Mouse (Mus musculus) limb, embryonic 14.5 days (tissue): ENCODE measurements at regions not wholly inside any gene's neighbourhood (a gene's known extent, or its start where the extent isn't known, plus 50 kb on each side); places are given as distances from the start of the nearest gene placed in this dataset.

ENCODE experiments used
- ATAC-seq: fragments of 200-750 bp; cut with Nextera tagmentation; 2 replicates; pipeline ENCODE4 v1.8.0; 2017; ENCODE audit warnings: low read depth, moderate number of reproducible peaks, moderate TSS enrichment; ENCODE audit not compliant: low FRiP score
- DNase-seq: peaks from one replicate; pipeline ENCODE4 v3.0.0-alpha.2; 2015; ENCODE audit warnings: low spot score
- H3K27ac ChIP-seq: fragments of 300-500 bp; sonication (generic); replicated peaks from 2 replicates; pipeline ENCODE4 v1.5.1; 2014; ENCODE audit warnings: low read depth, mild to moderate bottlenecking, low read length, moderate library complexity, mixed read lengths
- H3K27me3 ChIP-seq: fragments of 300-500 bp; sonication (generic); 2 replicates; pipeline ENCODE4 v1.6.1; 2014; ENCODE audit warnings: low read length, mixed read lengths; ENCODE audit not compliant: control insufficient read depth, insufficient read depth
- H3K36me3 ChIP-seq: fragments of 300-500 bp; sonication (generic); 2 replicates; pipeline ENCODE4 v1.6.1; 2014; ENCODE audit warnings: mild to moderate bottlenecking, low read length, moderate library complexity, mixed read lengths; ENCODE audit not compliant: control insufficient read depth, insufficient read depth
- H3K4me1 ChIP-seq: fragments of 300-500 bp; sonication (generic); 2 replicates; pipeline ENCODE4 v1.6.1; 2014; ENCODE audit warnings: antibody characterized with exemption, low read length, mixed read lengths; ENCODE audit not compliant: control insufficient read depth, insufficient read depth
- H3K4me2 ChIP-seq: fragments of 300-500 bp; sonication (generic); replicated peaks from 2 replicates; pipeline ENCODE4 v1.6.1; 2014; ENCODE audit warnings: low read depth, mild to moderate bottlenecking, low read length, moderate library complexity; ENCODE audit not compliant: severe bottlenecking
- H3K4me3 ChIP-seq: fragments of 300-500 bp; sonication (generic); replicated peaks from 2 replicates; pipeline ENCODE4 v1.5.1; 2014; ENCODE audit warnings: low read length
- H3K9ac ChIP-seq: fragments of 300-500 bp; sonication (generic); 2 replicates; pipeline ENCODE4 v1.6.1; 2014; ENCODE audit warnings: mild to moderate bottlenecking, low read depth, low read length, moderate library complexity; ENCODE audit not compliant: severe bottlenecking
- H3K9me3 ChIP-seq: fragments of 300-500 bp; sonication (generic); 2 replicates; pipeline ENCODE4 v1.6.1; 2016; ENCODE audit warnings: low read length; ENCODE audit not compliant: control insufficient read depth
- POLR2A ChIP-seq: fragments of 200-500 bp; IDR thresholded peaks from 2 replicates; pipeline ENCODE4 v1.8.0; 2012; ENCODE audit warnings: inconsistent platforms, mild to moderate bottlenecking, moderate library complexity, borderline replicate concordance; ENCODE audit not compliant: insufficient read depth, insufficient read length; ENCODE audit errors: extremely low read depth
- WGBS: fragments of 180-500 bp; shearing (Covaris S2); extraction: QIAGEN DNeasy Blood & Tissue Kit; methylation state at CpG from one replicate; pipeline ENCODE4 v1.1.7; 2014; 5-methylcytosine and 5-hydroxymethylcytosine counted together

DNA sequence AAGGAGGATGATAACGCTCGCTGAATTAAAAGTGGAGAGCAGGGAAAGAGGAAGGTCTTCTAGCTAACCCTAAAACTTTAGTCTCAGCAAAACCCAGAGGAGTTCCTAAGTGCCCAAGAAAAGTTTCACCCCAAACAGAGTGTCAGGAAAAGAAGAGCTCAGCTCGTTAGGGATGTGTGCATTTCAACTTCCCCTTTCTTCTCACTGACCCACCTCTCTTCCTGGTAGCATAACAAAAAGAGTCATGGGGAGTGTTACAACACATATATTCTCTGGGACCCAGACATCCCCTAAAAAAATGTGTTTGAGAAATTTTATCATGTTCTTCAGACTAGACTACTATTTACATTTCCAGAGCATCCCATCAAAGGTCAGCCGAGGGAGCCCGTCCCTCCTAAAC is 432.6 kb downstream of the Mctp2 start:
- DNase-seq (no peak), ATAC-seq (no peak)
- no peak overlapping the region for H3K27ac ChIP-seq
- no peak overlapping the region for H3K4me2 ChIP-seq
- WGBS, result 80% methylated on average over 5 of the region's 5 CpGs
- no peaks in the 10 kb centered on the region for H3K9me3 ChIP-seq
- H3K36me3 ChIP-seq, result no peaks in the 10 kb centered on the region
- no peak overlapping the region for H3K9ac ChIP-seq
- H3K4me3 ChIP-seq, result no peak overlapping the region
- TF ChIP-seq POLR2A, result no peak
- no peaks in the 10 kb centered on the region for H3K4me1 ChIP-seq
- H3K27me3 ChIP-seq, result no peaks in the 10 kb centered on the region

DNA sequence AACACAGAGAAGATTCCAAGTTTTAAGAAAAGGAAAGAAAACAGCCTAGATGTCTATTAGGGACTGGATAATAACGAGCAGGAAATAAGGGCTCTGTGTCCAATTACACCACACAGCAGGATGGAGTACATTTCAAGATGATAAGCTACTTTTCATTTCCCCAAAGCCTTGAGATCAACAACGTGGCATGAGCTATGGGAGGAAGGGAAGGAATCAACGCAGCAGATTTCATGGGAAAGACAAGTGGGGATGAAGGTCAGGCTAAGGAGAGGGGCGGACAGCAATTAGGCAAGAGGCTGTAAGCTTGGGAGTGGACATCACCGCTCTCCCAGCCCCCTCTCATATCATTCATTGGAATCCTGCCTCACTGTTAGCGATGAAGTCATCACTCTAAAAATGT is 433.5 kb downstream of the Mctp2 start:
- H3K9ac ChIP-seq, result no peak overlapping the region
- no peaks in the 10 kb centered on the region for H3K27me3 ChIP-seq
- no peak overlapping the region for H3K27ac ChIP-seq
- no peak for ATAC-seq
- 47% methylated on average over 6 of the region's 6 CpGs for WGBS
- no peak overlapping the region for H3K4me2 ChIP-seq
- H3K36me3 ChIP-seq, result no peaks in the 10 kb centered on the region
- H3K4me3 ChIP-seq, result no peak overlapping the region
- no peak for TF ChIP-seq POLR2A
- DNase-seq, result no peak
- H3K4me1 ChIP-seq, result no peaks in the 10 kb centered on the region
- no peaks in the 10 kb centered on the region for H3K9me3 ChIP-seq

DNA sequence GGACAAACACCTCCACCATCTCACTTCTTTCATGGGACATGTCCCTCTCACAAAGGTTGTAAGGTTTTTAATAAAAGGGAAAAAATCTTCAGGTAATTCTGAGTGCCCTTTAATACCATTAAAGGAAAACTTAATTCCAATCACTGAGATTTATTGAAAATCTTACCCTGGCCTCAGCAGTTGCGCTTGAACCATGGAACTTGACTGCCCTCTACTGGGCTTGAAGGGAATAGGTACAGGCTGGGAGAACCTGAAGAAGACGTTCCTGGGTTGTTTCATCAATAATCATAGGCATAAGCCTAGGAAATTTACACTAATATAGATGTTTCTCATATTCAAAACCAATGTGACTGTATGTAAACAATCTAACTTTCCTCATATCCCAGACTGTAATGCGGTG is 439.3 kb downstream of the Mctp2 start:
- Histone ChIP-seq H3K9ac (no peak overlapping the region), H3K27me3 (no peaks in the 10 kb centered on the region), H3K27ac (no peak overlapping the region), H3K4me1 (no peaks in the 10 kb centered on the region; the same call in 1 of the 2 replicates), H3K9me3 (no peaks in the 10 kb centered on the region), H3K4me2 (no peak overlapping the region), H3K36me3 (no peaks in the 10 kb centered on the region), H3K4me3 (no peak overlapping the region)
- no peak for DNase-seq
- ATAC-seq, result no peak
- TF ChIP-seq POLR2A, result no peak
- 17% methylated on average over 3 of the region's 3 CpGs for WGBS

DNA sequence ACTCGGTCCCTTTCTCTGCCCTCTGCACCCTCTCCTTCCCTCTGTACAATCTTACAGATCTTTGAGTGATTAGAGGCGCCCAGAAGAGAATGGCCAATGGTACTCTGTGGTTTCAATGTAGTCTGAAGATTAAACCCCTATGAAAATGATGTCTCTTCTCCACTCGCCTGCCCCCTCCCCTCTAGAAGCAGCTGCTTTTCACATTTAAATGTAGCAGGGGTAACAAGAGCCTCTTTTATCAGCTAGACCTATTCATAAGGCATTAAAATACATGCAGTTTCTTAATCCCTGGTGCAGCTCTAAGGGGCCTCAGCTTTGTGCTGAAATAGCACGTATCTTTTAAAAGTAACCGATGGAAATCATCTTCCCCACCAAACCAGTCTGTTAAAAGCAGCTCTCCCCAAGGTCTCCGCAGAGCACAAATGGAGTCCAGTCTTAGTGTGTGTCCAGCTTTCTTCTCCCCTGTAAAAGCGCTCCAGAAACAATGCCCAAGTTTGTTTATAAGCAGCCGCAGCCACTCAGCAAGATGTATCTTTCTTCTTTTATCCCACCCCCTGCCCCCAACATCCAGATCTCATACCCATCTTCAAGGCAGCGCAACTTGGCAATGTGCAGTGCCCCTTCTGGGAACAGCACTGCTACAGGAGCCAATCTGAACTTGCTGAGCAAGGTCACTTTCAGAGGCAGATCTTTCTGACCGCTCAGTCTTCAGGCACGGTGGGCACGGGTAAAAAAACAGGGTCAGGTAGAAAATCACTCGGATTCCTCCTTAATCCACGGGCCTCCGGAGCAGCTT is 440.8 kb downstream of the Mctp2 start:
- H3K36me3 ChIP-seq, result no peaks in the 10 kb centered on the region
- WGBS, result 47% methylated on average over 15 of the region's 15 CpGs
- H3K27me3 ChIP-seq, result no peaks in the 10 kb centered on the region
- DNase-seq, result no peak
- H3K9me3 ChIP-seq, result no peaks in the 10 kb centered on the region
- no peak overlapping the region for H3K4me2 ChIP-seq
- no peak overlapping the region for H3K4me3 ChIP-seq
- H3K4me1 ChIP-seq, result no peaks in the 10 kb centered on the region; the same call in 1 of the 2 replicates
- no peak overlapping the region for H3K9ac ChIP-seq
- no peak for TF ChIP-seq POLR2A
- no peak overlapping the region for H3K27ac ChIP-seq
- ATAC-seq, result no peak

DNA sequence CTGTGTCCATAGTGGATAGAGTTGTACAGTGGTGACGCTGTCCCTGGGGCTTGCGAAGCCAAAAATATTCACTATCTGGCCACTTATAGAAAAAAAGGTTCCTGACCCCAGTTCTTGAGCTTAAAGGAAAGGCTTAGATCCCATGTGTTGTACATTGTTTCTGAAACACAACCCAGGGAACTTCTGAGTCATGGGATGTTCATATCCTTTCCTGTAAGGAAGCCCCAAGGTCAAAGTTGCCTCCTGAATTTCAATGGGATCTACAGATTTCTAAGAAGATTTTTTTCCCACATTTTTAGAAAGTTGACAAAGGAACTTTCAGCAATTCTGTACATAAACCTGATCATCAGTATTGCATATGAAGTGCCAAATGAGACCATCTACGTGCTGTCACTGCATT is 453.5 kb downstream of the Mctp2 start:
- Histone ChIP-seq H3K4me3 (no peak overlapping the region), H3K9me3 (no peaks in the 10 kb centered on the region), H3K27ac (no peak overlapping the region), H3K4me1 (no peaks in the 10 kb centered on the region), H3K9ac (no peak overlapping the region), H3K27me3 (no peaks in the 10 kb centered on the region), H3K4me2 (no peak overlapping the region), H3K36me3 (no peaks in the 10 kb centered on the region)
- WGBS, result 89% methylated on average over 3 of the region's 3 CpGs
- ATAC-seq (no peak), DNase-seq (no peak)
- TF ChIP-seq POLR2A, result no peak

DNA sequence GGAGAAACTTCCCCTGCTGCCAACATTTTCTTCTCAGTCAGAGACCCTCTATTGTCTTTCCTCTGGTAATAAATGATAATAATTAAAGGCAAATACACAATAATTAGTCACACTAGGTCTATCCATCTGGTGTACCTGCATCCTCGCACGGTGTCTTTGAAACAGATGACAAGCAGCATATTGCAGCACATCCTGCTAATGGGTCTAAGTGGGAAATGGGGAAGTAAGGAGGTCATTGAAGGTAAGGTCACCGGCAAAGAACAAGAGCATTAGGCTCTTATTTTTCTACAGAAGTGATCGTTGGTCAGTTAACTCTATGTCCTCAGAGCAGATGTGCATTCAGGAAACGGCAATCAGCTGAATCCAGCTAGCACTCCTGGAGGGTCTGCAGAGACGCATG is 457.2 kb downstream of the Mctp2 start:
- TF ChIP-seq POLR2A, result no peak
- Histone ChIP-seq H3K9ac (no peak overlapping the region), H3K4me2 (no peak overlapping the region), H3K27me3 (no peaks in the 10 kb centered on the region), H3K27ac (no peak overlapping the region), H3K9me3 (no peaks in the 10 kb centered on the region), H3K4me3 (no peak overlapping the region), H3K36me3 (no peaks in the 10 kb centered on the region), H3K4me1 (no peaks in the 10 kb centered on the region)
- 83% methylated on average over 6 of the region's 6 CpGs for WGBS
- ATAC-seq (no peak), DNase-seq (no peak)
